Mouse (Mus musculus) thymus, adult 2 months (tissue): ENCODE results near the gene Prrc2b. TPM values are rescaled to one million over a fixed set of nuclear protein-coding genes. Genes with fewer than 3 reads are reported as not detected.

ENCODE experiments used
- DNase-seq: peaks from one replicate; pipeline ENCODE4 v3.0.0; 2021
- H3K27ac ChIP-seq: fragments of 200-500 bp; 2 replicates; pipeline ENCODE4 v1.5.1; 2012; ENCODE audit warnings: low read length, control low read depth; ENCODE audit not compliant: control insufficient read depth, insufficient read depth
- H3K27me3 ChIP-seq: fragments of 200-500 bp; 2 replicates; pipeline ENCODE4 v1.6.1; 2012; ENCODE audit warnings: mild to moderate bottlenecking, low read length, moderate library complexity, mixed read lengths; ENCODE audit not compliant: control insufficient read depth, insufficient read depth
- H3K36me3 ChIP-seq: fragments of 200-500 bp; 2 replicates; pipeline ENCODE4 v1.6.1; 2012; ENCODE audit warnings: mild to moderate bottlenecking, low read length, moderate library complexity; ENCODE audit not compliant: control insufficient read depth, insufficient read depth
- H3K4me1 ChIP-seq: fragments of 200-500 bp; replicated peaks from 2 replicates; pipeline ENCODE4 v1.6.1; 2012; ENCODE audit warnings: low read length; ENCODE audit not compliant: control insufficient read depth, insufficient read depth
- H3K4me3 ChIP-seq: fragments of 200-500 bp; 2 replicates; pipeline ENCODE4 v1.5.1; 2012; ENCODE audit warnings: mild to moderate bottlenecking, low read length, control low read depth, moderate library complexity; ENCODE audit not compliant: control insufficient read depth, insufficient read depth
- CTCF ChIP-seq: fragments of 200-500 bp; IDR thresholded peaks from 2 replicates; pipeline ENCODE4 v1.5.1; 2012; ENCODE audit warnings: mild to moderate bottlenecking, control low read depth, low read length, moderate library complexity, borderline replicate concordance; ENCODE audit not compliant: control insufficient read depth, poor library complexity, insufficient read depth; ENCODE audit errors: extremely low read depth
- POLR2A ChIP-seq: fragments of 200-500 bp; IDR thresholded peaks from 2 replicates; pipeline ENCODE4 v1.6.1; 2012; ENCODE audit warnings: mild to moderate bottlenecking, low read length, control low read depth, moderate library complexity; ENCODE audit not compliant: control insufficient read depth, poor library complexity, insufficient read depth; ENCODE audit errors: extremely low read depth
- WGBS: fragments of 180-500 bp; shearing (Covaris S2); methylation state at CpG from one replicate; pipeline ENCODE4 v1.1.7; 2018; 5-methylcytosine and 5-hydroxymethylcytosine counted together
- polyA plus RNA-seq: library from polyadenylated mRNA; depleted of rRNA; stranded (reverse); fragments of >200 nt; gene quantifications from 2 replicates; pipeline ENCODE4 v1.2.3, GENCODE M21; 2012

The Prrc2b gene
- polyA plus RNA-seq, 1 experiment: 104 TPM

DNA sequence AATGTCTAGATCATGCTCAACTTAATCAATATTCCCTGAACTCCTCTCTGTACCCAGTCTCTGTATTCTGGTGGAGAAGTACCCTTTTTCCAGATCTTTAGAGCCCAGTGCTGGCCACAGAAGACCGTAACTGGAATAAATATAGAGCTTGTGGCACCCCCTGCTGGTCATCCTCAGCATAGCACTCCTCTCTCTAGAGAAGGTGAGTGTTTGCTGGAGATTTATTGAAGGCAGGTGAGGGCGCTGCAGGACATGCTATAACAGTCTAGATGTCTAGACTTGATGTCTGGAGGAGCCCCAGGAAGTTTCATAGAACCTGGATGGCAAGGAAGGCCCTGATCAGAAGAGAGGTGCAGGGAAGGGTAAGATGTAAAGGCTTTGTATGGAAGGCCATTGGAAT is 16.8 kb upstream of the Prrc2b start:
- 6% methylated on average over 2 of the region's 2 CpGs for WGBS
- Histone ChIP-seq H3K27ac (no peak overlapping the region), H3K27me3 (no peaks in the 10 kb centered on the region), H3K4me3 (no peak overlapping the region), H3K4me1 (peaks cover 19% of the 10 kb centered on the region), H3K36me3 (no peaks in the 10 kb centered on the region)
- peak; percentile 92 for DNase-seq
- TF ChIP-seq POLR2A: no peak

DNA sequence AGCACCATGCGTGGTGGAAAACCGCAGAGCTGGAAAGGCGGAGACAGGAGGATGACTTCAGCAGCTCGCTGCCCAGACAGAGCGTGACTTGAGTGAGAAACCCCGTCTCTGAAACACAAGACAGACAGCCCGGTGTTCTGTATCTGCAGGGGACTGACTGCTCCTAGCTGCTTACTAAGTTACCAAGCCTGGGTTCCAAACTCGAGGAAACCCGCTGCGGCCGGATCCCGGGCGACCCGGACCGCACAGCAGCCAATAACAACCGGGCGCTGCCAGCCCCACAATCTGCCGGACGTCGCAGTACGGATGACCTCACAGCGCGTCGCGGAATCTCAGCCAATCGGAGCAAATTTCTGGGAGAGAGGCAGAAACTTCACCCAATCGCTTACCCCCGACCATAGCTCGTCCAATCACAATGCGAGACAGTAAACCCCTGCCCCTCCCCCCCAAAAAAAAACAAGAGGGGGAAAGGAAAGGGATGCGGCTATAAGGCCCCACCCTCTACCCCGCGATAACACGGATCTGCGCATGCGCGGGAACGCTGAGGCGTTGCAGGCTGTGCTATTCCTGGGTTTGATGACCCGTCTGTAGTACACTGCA is 13.1 kb upstream of the Prrc2b start:
- under 1% methylated on average over 40 of the region's 40 CpGs for whole genome bisulfite sequencing
- no peaks in the 10 kb centered on the region for H3K27me3 ChIP-seq
- TF ChIP-seq POLR2A: peak; percentile 90
- peak; percentile 58; the same call in 1 of the 2 replicates for TF ChIP-seq CTCF
- peaks cover 2% of the 10 kb centered on the region; the same call in 1 of the 2 replicates for H3K4me1 ChIP-seq
- DNase-seq: peak; percentile 95
- peak overlapping the region; percentile 78 for H3K27ac ChIP-seq
- no peaks in the 10 kb centered on the region for H3K36me3 ChIP-seq
- H3K4me3 ChIP-seq: peak overlapping the region; percentile 76

DNA sequence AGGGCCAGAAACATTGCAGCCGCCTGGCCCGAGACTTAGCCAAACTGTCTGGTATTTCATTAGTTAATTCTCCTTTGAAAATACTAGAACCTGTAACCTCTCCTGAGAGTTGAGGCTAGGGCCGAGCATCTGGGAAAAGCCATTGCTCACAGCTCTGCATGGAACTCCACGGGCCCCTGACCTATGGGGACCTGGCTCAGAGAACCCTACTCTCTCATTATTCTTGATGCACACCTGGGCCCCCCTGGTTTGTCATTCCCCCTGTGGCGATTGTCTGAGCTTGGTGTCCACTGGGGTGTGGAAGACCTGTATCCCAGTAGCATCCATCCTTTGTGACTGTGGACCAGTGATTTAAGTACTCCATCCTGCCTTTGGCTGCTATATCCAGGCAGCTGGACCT is 11.5 kb upstream of the Prrc2b start:
- 95% methylated on average over 5 of the region's 5 CpGs for WGBS
- Histone ChIP-seq H3K36me3 (no peaks in the 10 kb centered on the region), H3K27me3 (no peaks in the 10 kb centered on the region), H3K27ac (no peak overlapping the region), H3K4me3 (no peak overlapping the region), H3K4me1 (peaks cover 2% of the 10 kb centered on the region; the same call in 1 of the 2 replicates)
- no peak for DNase-seq
- no peak for TF ChIP-seq CTCF
- no peak for TF ChIP-seq POLR2A

DNA sequence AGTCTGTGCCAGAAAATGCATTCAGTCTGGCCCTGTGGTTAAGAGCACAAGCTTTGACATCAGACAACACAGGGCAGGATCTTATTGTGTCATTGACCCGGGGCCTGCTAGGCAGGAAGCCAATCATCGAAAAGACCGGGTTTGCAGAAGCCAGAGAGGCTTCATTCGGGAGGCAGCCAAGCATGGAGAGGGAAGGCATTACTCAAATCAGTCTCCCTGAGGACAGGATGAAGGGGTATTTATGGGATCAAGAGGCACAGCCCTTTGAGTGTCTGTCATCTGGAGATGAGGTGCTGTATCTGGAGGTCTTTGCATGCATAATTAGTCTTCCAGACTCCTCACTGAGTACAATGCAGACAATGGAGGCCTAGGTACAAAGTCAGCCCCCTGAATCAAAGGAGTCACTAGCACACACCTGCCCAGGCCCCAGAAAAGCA is 10.4 kb upstream of the Prrc2b start:
- no peaks in the 10 kb centered on the region for H3K36me3 ChIP-seq
- no peak overlapping the region for H3K4me3 ChIP-seq
- H3K27ac ChIP-seq: no peak overlapping the region
- TF ChIP-seq POLR2A (no peak), CTCF (no peak)
- peaks cover 2% of the 10 kb centered on the region; the same call in 1 of the 2 replicates for H3K4me1 ChIP-seq
- WGBS: 79% methylated on average over 4 of the region's 4 CpGs
- no peaks in the 10 kb centered on the region for H3K27me3 ChIP-seq
- no peak for DNase-seq

DNA sequence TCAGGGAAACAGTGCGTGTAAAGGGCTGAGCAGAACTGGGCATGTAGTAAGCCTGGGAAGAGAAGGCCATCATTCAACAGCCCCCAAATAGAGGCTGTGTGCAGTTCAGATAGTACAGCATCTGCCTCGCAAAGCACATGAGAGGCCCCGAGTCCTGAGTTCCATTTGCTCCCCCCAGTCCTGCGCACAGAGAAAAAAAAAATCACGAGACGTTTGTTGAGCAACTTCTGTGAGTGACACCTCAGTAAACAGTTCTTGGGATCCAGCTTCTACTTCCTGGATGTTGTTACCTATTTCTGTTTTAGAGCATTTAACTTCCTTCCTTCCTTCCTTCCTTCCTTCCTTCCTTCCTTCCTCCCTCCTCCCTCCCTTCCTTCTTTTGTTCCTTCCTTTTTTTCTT is 9.3 kb upstream of the Prrc2b start:
- TF ChIP-seq POLR2A (no peak), CTCF (no peak)
- H3K4me1 ChIP-seq: peaks cover 2% of the 10 kb centered on the region; the same call in 1 of the 2 replicates

DNA sequence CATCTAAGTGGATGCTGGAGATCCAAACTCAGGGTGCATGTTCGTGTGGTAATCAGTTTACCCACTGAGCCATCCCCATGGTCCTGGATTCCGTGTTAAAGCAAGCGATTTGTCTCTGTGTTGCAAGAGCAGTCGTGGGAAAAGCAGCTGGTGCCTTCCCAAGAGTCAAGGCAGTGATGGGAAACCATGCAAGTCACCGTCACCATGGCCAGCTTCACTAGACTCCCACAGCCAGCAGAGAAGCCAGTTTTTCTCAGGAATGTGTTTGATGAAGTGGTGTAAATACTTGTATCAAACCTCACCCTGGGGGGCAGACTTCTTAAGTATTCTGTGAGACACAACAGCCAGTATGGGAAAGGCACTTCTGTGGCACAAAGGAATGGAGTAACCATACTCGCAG is 8.5 kb upstream of the Prrc2b start:
- no peaks in the 10 kb centered on the region for H3K36me3 ChIP-seq
- no peak for DNase-seq

More for the DNA sequence above, 9.3 kb upstream of the Prrc2b start:
- WGBS: 85% methylated on average over 6 of the region's 6 CpGs
- Histone ChIP-seq H3K27me3 (no peaks in the 10 kb centered on the region), H3K27ac (no peak overlapping the region), H3K36me3 (no peaks in the 10 kb centered on the region), H3K4me3 (no peak overlapping the region)
- no peak for DNase-seq

DNA sequence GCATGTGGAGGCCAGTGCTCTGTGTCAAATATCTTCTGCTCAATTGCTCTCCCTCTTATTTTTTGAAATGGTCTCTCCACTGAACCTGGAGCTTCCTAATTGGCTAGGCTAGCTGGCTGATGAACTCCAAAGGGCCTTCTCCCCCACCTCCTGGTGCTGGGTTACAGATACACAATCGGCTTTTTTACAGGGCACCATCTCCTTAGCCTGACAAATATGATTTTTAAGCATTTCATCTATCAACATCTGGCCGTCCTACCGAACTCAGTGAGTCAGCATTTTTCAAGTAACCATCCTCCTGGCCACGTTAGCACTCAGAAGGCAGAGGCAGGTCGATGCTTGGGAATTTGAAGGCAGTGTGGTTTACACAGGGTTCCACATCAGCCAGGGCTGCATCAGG is 6.2 kb upstream of the Prrc2b start:
- Histone ChIP-seq H3K27me3 (no peaks in the 10 kb centered on the region), H3K36me3 (no peaks in the 10 kb centered on the region), H3K4me3 (no peak overlapping the region), H3K27ac (no peak overlapping the region), H3K4me1 (no peaks in the 10 kb centered on the region)
- no peak for DNase-seq
- WGBS: 57% methylated on average over 5 of the region's 5 CpGs
- no peak for TF ChIP-seq CTCF
- no peak for TF ChIP-seq POLR2A

More for the DNA sequence above, 8.5 kb upstream of the Prrc2b start:
- H3K27me3 ChIP-seq: no peaks in the 10 kb centered on the region
- TF ChIP-seq POLR2A: no peak
- H3K4me1 ChIP-seq: peaks cover 1% of the 10 kb centered on the region; the same call in 1 of the 2 replicates
- H3K27ac ChIP-seq: no peak overlapping the region
- 84% methylated on average over 6 of the region's 6 CpGs for WGBS
- H3K4me3 ChIP-seq: no peak overlapping the region
